Mouse (Mus musculus) stomach, embryonic 16.5 days (tissue): ENCODE measurements around the gene Dab2ip. TPM values are rescaled to one million over a fixed set of nuclear protein-coding genes. Genes with fewer than 3 reads are reported as not detected.

ENCODE experiments used
- ATAC-seq: fragments of 200-750 bp; cut with Nextera tagmentation; 2 replicates; pipeline ENCODE4 v1.8.0; 2017; ENCODE audit warnings: moderate number of reproducible peaks, moderate TSS enrichment; ENCODE audit not compliant: insufficient read depth, low FRiP score
- H3K27ac ChIP-seq: fragments of 300-500 bp; sonication (generic); 2 replicates; pipeline ENCODE4 v1.5.1; 2014; ENCODE audit warnings: low read length
- H3K27me3 ChIP-seq: fragments of 300-500 bp; sonication (generic); 2 replicates; pipeline ENCODE4 v1.6.1; 2014; ENCODE audit warnings: low read length, control low read depth, mixed read lengths; ENCODE audit not compliant: control insufficient read depth, insufficient read depth
- H3K36me3 ChIP-seq: fragments of 300-500 bp; sonication (generic); 2 replicates; pipeline ENCODE4 v1.6.1; 2014; ENCODE audit warnings: low read length; ENCODE audit not compliant: control insufficient read depth, insufficient read depth
- H3K4me1 ChIP-seq: fragments of 300-500 bp; sonication (generic); 2 replicates; pipeline ENCODE4 v1.6.1; 2014; ENCODE audit warnings: low read length, control low read depth, mixed read lengths; ENCODE audit not compliant: control insufficient read depth, insufficient read depth
- H3K4me2 ChIP-seq: fragments of 300-500 bp; sonication (generic); 2 replicates; pipeline ENCODE4 v1.6.1; 2014; ENCODE audit warnings: low read depth, low read length, mixed read lengths
- H3K4me3 ChIP-seq: fragments of 300-500 bp; sonication (generic); replicated peaks from 2 replicates; pipeline ENCODE4 v1.5.1; 2014; ENCODE audit warnings: mild to moderate bottlenecking, low read length
- H3K9ac ChIP-seq: fragments of 300-500 bp; sonication (generic); 2 replicates; pipeline ENCODE4 v1.6.1; 2014; ENCODE audit warnings: low read length
- H3K9me3 ChIP-seq: fragments of 300-500 bp; sonication (generic); replicated peaks from 2 replicates; pipeline ENCODE4 v1.6.1; 2016; ENCODE audit warnings: low read length, control low read depth; ENCODE audit not compliant: control insufficient read depth
- WGBS: fragments of 180-500 bp; shearing (Covaris S2); extraction: QIAGEN DNeasy Blood & Tissue Kit; methylation state at CpG from one replicate; pipeline ENCODE4 v1.1.7; 2014; 5-methylcytosine and 5-hydroxymethylcytosine counted together
- polyA plus RNA-seq: library from polyadenylated mRNA; unstranded; fragments of >200 nt; fragmentation: Nextera tagmentation; extraction: Ambion mirVana; gene quantifications from 2 replicates; pipeline ENCODE4 v1.2.1, GENCODE M21; 2015

The Dab2ip gene
- polyA plus RNA-seq, 1 experiment from 2014 or later: 31.2 TPM

DNA sequence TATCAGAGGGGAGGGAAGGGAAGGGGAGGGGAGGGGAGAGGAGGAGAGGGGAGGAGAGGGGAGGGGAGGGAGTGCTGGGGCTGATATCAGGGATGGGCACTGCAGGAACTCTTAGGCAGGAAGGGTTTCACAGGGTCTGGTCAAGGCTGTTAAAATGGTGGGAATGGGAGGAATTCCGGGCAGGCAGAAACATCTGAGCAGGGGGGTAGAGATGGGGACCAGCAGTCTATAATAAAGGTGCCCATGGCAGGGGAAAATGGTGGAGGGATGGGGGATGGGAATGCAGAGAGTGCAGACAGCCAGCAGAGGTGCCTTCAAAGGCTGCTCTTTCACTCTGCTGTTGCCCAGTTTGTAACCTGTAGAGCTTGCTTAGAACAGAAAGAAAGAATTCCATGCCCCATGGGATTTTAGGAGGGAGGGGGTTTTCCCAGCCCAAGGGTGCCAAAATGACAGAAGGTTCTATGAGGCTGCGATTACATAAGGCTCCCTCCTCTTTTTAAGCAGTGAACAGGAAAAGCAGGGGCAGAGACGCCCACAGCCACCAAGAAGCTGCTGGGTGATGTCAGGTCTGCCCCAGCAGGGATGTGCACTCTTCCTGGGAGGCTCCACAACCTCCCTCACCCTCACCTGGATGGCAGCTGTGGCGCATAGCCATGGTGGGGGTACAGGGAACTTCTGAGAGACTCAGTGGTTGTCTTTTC is 210.6 kb downstream of the Dab2ip start:
- no peak overlapping the region for H3K4me3 ChIP-seq
- no peaks in the 10 kb centered on the region for H3K9me3 ChIP-seq
- H3K36me3 ChIP-seq: no peaks in the 10 kb centered on the region
- H3K9ac ChIP-seq: no peak overlapping the region
- ATAC-seq: no peak
- no peak overlapping the region for H3K27ac ChIP-seq
- H3K4me2 ChIP-seq: no peak overlapping the region
- H3K27me3 ChIP-seq: no peaks in the 10 kb centered on the region
- H3K4me1 ChIP-seq: no peaks in the 10 kb centered on the region
- WGBS: 47% methylated on average over 4 of the region's 4 CpGs

GRCm38 (mm10) chr2:35769398-35769797 is 211.3 kb downstream of the Dab2ip start:
- H3K9ac ChIP-seq: no peak overlapping the region
- WGBS: 91% methylated on average over 12 of the region's 12 CpGs
- no peaks in the 10 kb centered on the region for H3K36me3 ChIP-seq
- H3K9me3 ChIP-seq: no peaks in the 10 kb centered on the region
- no peak overlapping the region for H3K27ac ChIP-seq
- no peaks in the 10 kb centered on the region for H3K4me1 ChIP-seq
- no peak overlapping the region for H3K4me2 ChIP-seq
- H3K27me3 ChIP-seq: no peaks in the 10 kb centered on the region
- H3K4me3 ChIP-seq: no peak overlapping the region
- ATAC-seq: no peak

DNA sequence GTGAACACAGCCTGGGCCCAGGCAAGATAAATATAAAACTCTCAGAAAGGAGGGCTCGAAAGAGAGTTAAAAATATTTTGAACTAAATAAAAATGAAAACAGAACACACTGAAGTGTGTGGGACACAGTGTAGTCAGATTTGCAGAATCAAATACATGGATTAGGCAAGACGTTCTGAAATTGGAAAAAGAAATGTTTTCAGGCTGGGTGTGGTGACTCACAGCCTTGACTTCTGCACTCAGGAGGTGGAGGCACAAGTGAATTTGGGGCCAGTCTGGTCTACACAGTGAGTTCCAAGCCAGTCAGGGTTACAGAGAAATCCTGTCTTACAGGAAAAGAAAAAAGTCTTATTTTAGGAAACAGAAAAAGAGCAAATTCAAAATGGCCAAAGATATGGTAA is 212.5 kb downstream of the Dab2ip start:
- WGBS: 64% methylated on average over 2 of the region's 2 CpGs
- Histone ChIP-seq H3K4me3 (no peak overlapping the region), H3K27me3 (no peaks in the 10 kb centered on the region), H3K4me2 (no peak overlapping the region), H3K9ac (no peak overlapping the region), H3K4me1 (no peaks in the 10 kb centered on the region), H3K36me3 (no peaks in the 10 kb centered on the region), H3K27ac (no peak overlapping the region), H3K9me3 (no peaks in the 10 kb centered on the region)
- no peak for ATAC-seq

DNA sequence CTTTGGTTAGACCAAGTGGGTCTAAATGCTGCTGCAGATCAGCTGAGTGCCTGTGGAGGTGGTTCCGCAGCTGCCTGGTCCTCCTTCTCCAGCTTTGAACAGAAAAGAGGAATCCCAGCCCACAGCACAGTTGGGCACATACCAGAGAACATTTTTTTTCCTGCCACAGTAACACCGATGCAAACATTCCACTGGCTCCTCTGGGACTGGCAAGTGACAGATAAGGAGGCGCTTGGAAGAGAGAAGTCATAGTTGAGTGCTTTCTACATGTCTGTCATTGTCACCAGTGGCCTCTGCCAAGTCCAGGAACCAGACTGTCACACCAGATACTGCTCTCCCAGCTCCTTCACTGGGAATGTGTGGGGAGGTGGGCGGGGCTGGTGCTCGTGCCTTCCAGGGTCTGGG is 217.6 kb downstream of the Dab2ip start:
- ATAC-seq: no peak
- 40% methylated on average over 5 of the region's 5 CpGs for WGBS
- H3K27me3 ChIP-seq: no peaks in the 10 kb centered on the region
- H3K36me3 ChIP-seq: no peaks in the 10 kb centered on the region
- no peaks in the 10 kb centered on the region for H3K9me3 ChIP-seq
- H3K4me2 ChIP-seq: no peak overlapping the region
- no peak overlapping the region for H3K27ac ChIP-seq
- H3K4me1 ChIP-seq: no peaks in the 10 kb centered on the region
- H3K9ac ChIP-seq: no peak overlapping the region
- H3K4me3 ChIP-seq: no peak overlapping the region

DNA sequence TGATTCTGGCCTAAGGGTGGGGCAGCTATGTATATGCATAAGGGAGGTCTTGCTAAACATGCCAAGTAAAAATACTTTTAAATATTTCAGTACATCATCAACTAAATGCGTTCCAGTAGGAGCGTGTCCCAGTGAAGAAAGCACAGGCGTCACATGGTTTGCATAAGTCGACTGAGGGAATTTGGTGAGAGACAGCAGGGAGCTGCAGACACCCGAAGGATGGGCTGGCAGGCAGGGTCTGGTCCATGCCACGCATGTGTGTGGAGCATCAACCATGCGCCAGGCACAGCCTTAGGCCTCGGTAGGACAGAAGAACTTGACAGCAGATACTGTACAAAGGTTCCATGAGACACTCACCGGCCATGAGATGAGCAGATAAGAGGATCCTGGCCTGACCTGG is 218.9 kb downstream of the Dab2ip start:
- no peaks in the 10 kb centered on the region for H3K27me3 ChIP-seq
- WGBS: 82% methylated on average over 9 of the region's 9 CpGs
- H3K4me3 ChIP-seq: no peak overlapping the region

GRCm38 (mm10) chr2:35779266-35779665 is 221.2 kb downstream of the Dab2ip start:
- no peak overlapping the region for H3K27ac ChIP-seq
- no peak overlapping the region for H3K9ac ChIP-seq
- H3K9me3 ChIP-seq: no peaks in the 10 kb centered on the region
- H3K36me3 ChIP-seq: no peaks in the 10 kb centered on the region
- peaks cover 2% of the 10 kb centered on the region for H3K4me1 ChIP-seq
- 0 out of 2 replicates have a peak, but pooled peaks cover 3% of the 10 kb centered on the region for H3K27me3 ChIP-seq
- no peak overlapping the region for H3K4me3 ChIP-seq
- WGBS: 85% methylated on average over 5 of the region's 5 CpGs
- no peak for ATAC-seq
- no peak overlapping the region for H3K4me2 ChIP-seq

More for the DNA sequence above, 218.9 kb downstream of the Dab2ip start:
- Histone ChIP-seq H3K9ac (no peak overlapping the region), H3K4me1 (no peaks in the 10 kb centered on the region), H3K9me3 (no peaks in the 10 kb centered on the region), H3K27ac (no peak overlapping the region), H3K4me2 (no peak overlapping the region), H3K36me3 (no peaks in the 10 kb centered on the region)
- no peak for ATAC-seq

Other genes starting within 250 kb of the Dab2ip start
- 87.3 and 88.9 TPM in 2 replicates for gene Stom, start 221.3 kb upstream of the Dab2ip start, polyA plus RNA-seq
- not detected in 2 replicates for gene 4930568D16Rik, start 190.5 kb upstream of the Dab2ip start, polyA plus RNA-seq
- gene 4930402F06Rik, start 161.1 kb upstream of the Dab2ip start, polyA plus RNA-seq: not detected in 2 replicates
- 28.1 and 28.9 TPM in 2 replicates for gene Ggta1, start 95.0 kb upstream of the Dab2ip start, polyA plus RNA-seq